Mouse (Mus musculus): ENCODE results near the gene Gpatch4.

DNA sequence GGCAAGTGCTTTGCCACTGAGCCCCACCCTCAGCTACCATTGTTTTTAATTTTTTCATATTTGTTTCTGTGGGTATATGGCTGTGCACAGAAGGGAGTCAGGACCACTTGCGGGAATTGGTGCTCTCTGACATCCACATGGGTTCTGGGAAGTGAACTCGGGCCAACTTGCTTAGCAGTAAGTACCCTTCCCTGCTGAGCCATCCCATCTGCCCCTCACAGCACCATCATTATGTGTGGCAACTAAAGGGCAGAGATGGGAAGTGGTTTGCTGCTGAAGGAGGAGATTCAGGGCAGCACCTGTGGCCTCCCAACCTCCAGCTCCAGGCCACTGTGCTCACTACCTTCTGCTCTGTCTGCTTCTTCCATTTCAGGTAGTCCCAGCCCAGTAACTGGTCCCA, 30.7 kb downstream of the Gpatch4 start:
- TF ChIP-seq GATA1 (IDR thresholded peaks at IDR 0.05; ENCODE audit: borderline replicate concordance, low read length), result no peak
- no peak for TF ChIP-seq FLI1 (IDR thresholded peaks at IDR 0.05; ENCODE audit: low read length)
